Mouse (Mus musculus): ENCODE results near the gene Slc29a4. TPM values are rescaled to one million over a fixed set of nuclear protein-coding genes. Genes with fewer than 3 reads are reported as not detected.
A peak's percentile ranks its signal among the peaks of the same experiment; 100 is the strongest.

The Slc29a4 gene
- polyA plus RNA-seq, 1 experiment, result 2.6 TPM

GRCm38 (mm10) chr5:142719897-142720296 is 27.6 kb downstream of the Slc29a4 start:
- no peaks in the 10 kb centered on the region for H3K36me3 ChIP-seq (ENCODE audit: control insufficient read depth, insufficient read depth, low read length)
- no peak for TF ChIP-seq POLR2A (IDR thresholded peaks at IDR 0.05; ENCODE audit: low read depth, low read length)
- no peak for TF ChIP-seq CTCF (IDR thresholded peaks at IDR 0.05; ENCODE audit: extremely low read depth, insufficient read length, insufficient replicate concordance, low read depth, low read length)
- H3K27ac ChIP-seq (ENCODE audit: insufficient read depth, low read depth, low read length), result no peak overlapping the region
- H3K4me3 ChIP-seq (ENCODE audit: low read depth, low read length), result no peak overlapping the region
- 58% methylated on average over 13 of the region's 13 CpGs for WGBS
- H3K4me1 ChIP-seq (ENCODE audit: control insufficient read depth, insufficient read depth, insufficient read length, low read length), result no peaks in the 10 kb centered on the region
- no peaks in the 10 kb centered on the region for H3K27me3 ChIP-seq (ENCODE audit: control insufficient read depth, insufficient read depth, low read length)

GRCm38 (mm10) chr5:142723520-142724133 is 31.3 kb downstream of the Slc29a4 start:
- WGBS, result 10% methylated on average over 7 of the region's 7 CpGs
- peaks cover 27% of the 10 kb centered on the region for H3K36me3 ChIP-seq (ENCODE audit: control insufficient read depth, insufficient read depth, low read length)
- no peaks in the 10 kb centered on the region for H3K27me3 ChIP-seq (ENCODE audit: control insufficient read depth, insufficient read depth, low read length)
- H3K4me1 ChIP-seq (ENCODE audit: control insufficient read depth, insufficient read depth, insufficient read length, low read length), result no peaks in the 10 kb centered on the region; the same call in 1 of the 2 replicates
- H3K4me3 ChIP-seq (ENCODE audit: low read depth, low read length), result no peak overlapping the region
- TF ChIP-seq CTCF (IDR thresholded peaks at IDR 0.05; ENCODE audit: extremely low read depth, insufficient read length, insufficient replicate concordance, low read depth, low read length), result peak; percentile 86; the same call in 1 of the 2 replicates
- no peak for TF ChIP-seq POLR2A (IDR thresholded peaks at IDR 0.05; ENCODE audit: low read depth, low read length)
- H3K27ac ChIP-seq (ENCODE audit: insufficient read depth, low read depth, low read length), result no peak overlapping the region

GRCm38 (mm10) chr5:142724265-142724664 is 32.0 kb downstream of the Slc29a4 start:
- WGBS, result 91% methylated on average over 7 of the region's 7 CpGs
- Histone ChIP-seq H3K4me3 (ENCODE audit: low read depth, low read length) (no peak overlapping the region), H3K27ac (ENCODE audit: insufficient read depth, low read depth, low read length) (no peak overlapping the region)

GRCm38 (mm10) chr5:142726748-142727147 is 34.4 kb downstream of the Slc29a4 start:
- no peak overlapping the region for H3K4me3 ChIP-seq (ENCODE audit: low read depth, low read length)
- H3K27ac ChIP-seq (ENCODE audit: insufficient read depth, low read depth, low read length), result no peak overlapping the region
- no peak for TF ChIP-seq CTCF (IDR thresholded peaks at IDR 0.05; ENCODE audit: extremely low read depth, insufficient read length, insufficient replicate concordance, low read depth, low read length)
- no peak for TF ChIP-seq POLR2A (IDR thresholded peaks at IDR 0.05; ENCODE audit: low read depth, low read length)
- peaks cover 56% of the 10 kb centered on the region for H3K36me3 ChIP-seq (ENCODE audit: control insufficient read depth, insufficient read depth, low read length)
- H3K4me1 ChIP-seq (ENCODE audit: control insufficient read depth, insufficient read depth, insufficient read length, low read length), result no peaks in the 10 kb centered on the region; the same call in 1 of the 2 replicates
- no peaks in the 10 kb centered on the region for H3K27me3 ChIP-seq (ENCODE audit: control insufficient read depth, insufficient read depth, low read length)
- WGBS, result 83% methylated on average over 6 of the region's 6 CpGs

More at GRCm38 (mm10) chr5:142724265-142724664, 32.0 kb downstream of the Slc29a4 start:
- peaks cover 34% of the 10 kb centered on the region for H3K36me3 ChIP-seq (ENCODE audit: control insufficient read depth, insufficient read depth, low read length)
- no peak for TF ChIP-seq POLR2A (IDR thresholded peaks at IDR 0.05; ENCODE audit: low read depth, low read length)
- no peak for TF ChIP-seq CTCF (IDR thresholded peaks at IDR 0.05; ENCODE audit: extremely low read depth, insufficient read length, insufficient replicate concordance, low read depth, low read length)
- H3K27me3 ChIP-seq (ENCODE audit: control insufficient read depth, insufficient read depth, low read length), result no peaks in the 10 kb centered on the region
- H3K4me1 ChIP-seq (ENCODE audit: control insufficient read depth, insufficient read depth, insufficient read length, low read length), result no peaks in the 10 kb centered on the region; the same call in 1 of the 2 replicates

DNA sequence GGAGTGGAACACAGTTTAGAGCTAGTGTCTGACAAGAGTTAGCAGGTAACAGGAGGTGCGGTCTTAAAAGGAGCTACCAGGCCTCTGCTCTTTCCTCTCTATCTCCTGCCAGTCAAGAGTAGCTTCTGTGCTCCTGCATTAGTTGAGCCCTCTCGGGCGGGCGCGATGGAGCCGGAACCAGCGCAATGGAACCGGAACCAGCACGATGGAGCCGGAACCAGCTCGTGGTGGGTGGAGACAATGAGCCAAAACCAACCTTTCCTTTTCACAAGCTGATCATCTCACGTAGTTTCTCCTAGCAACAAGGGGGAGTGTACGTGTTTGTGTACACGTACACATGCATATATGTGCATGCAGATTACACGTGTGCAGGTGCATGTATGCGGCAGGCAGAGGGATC is 36.0 kb downstream of the Slc29a4 start:
- Histone ChIP-seq H3K27ac (ENCODE audit: insufficient read depth, low read depth, low read length) (no peak overlapping the region), H3K27me3 (ENCODE audit: control insufficient read depth, insufficient read depth, low read length) (no peaks in the 10 kb centered on the region), H3K4me3 (ENCODE audit: low read depth, low read length) (no peak overlapping the region), H3K4me1 (ENCODE audit: control insufficient read depth, insufficient read depth, insufficient read length, low read length) (no peaks in the 10 kb centered on the region; the same call in 1 of the 2 replicates), H3K36me3 (ENCODE audit: control insufficient read depth, insufficient read depth, low read length) (peaks cover 71% of the 10 kb centered on the region)
- TF ChIP-seq CTCF (IDR thresholded peaks at IDR 0.05; ENCODE audit: extremely low read depth, insufficient read length, insufficient replicate concordance, low read depth, low read length) (no peak), POLR2A (IDR thresholded peaks at IDR 0.05; ENCODE audit: low read depth, low read length) (no peak)
- 97% methylated on average over 16 of the region's 16 CpGs for WGBS

- WGBS, result 83% methylated on average over 12 of the region's 12 CpGs
- Histone ChIP-seq H3K36me3 (ENCODE audit: control insufficient read depth, insufficient read depth, low read length) (peaks cover 85% of the 10 kb centered on the region), H3K4me1 (ENCODE audit: control insufficient read depth, insufficient read depth, insufficient read length, low read length) (no peaks in the 10 kb centered on the region; the same call in 1 of the 2 replicates), H3K27me3 (ENCODE audit: control insufficient read depth, insufficient read depth, low read length) (no peaks in the 10 kb centered on the region), H3K27ac (ENCODE audit: insufficient read depth, low read depth, low read length) (no peak overlapping the region), H3K4me3 (ENCODE audit: low read depth, low read length) (no peak overlapping the region)
- TF ChIP-seq POLR2A (IDR thresholded peaks at IDR 0.05; ENCODE audit: low read depth, low read length) (no peak), CTCF (IDR thresholded peaks at IDR 0.05; ENCODE audit: extremely low read depth, insufficient read length, insufficient replicate concordance, low read depth, low read length) (no peak)
Measured at GRCm38 (mm10) chr5:142730295-142730694, 38.0 kb downstream of the Slc29a4 start.

GRCm38 (mm10) chr5:142731916-142732315 is 39.6 kb downstream of the Slc29a4 start:
- Histone ChIP-seq H3K27ac (ENCODE audit: insufficient read depth, low read depth, low read length) (no peak overlapping the region), H3K4me3 (ENCODE audit: low read depth, low read length) (no peak overlapping the region), H3K36me3 (ENCODE audit: control insufficient read depth, insufficient read depth, low read length) (peaks cover 88% of the 10 kb centered on the region), H3K4me1 (ENCODE audit: control insufficient read depth, insufficient read depth, insufficient read length, low read length) (no peaks in the 10 kb centered on the region), H3K27me3 (ENCODE audit: control insufficient read depth, insufficient read depth, low read length) (no peaks in the 10 kb centered on the region)
- 89% methylated on average over 11 of the region's 11 CpGs for WGBS
- no peak for TF ChIP-seq POLR2A (IDR thresholded peaks at IDR 0.05; ENCODE audit: low read depth, low read length)
- TF ChIP-seq CTCF (IDR thresholded peaks at IDR 0.05; ENCODE audit: extremely low read depth, insufficient read length, insufficient replicate concordance, low read depth, low read length), result no peak
